ENCODE assay signal across 16 mouse cellular contexts in genomic region chr5:132206220-132206619, GRCm38 (mm10).
"Had no signal": no experiment of that assay in that cellular context is flagged by ENCODE, and none has a peak within 500 bp of the region (broad histone marks: within the 10 kb centered on the region; RNA-seq: fewer than 3 reads in every experiment).

No protein-coding gene starts in this region.

- H3K36me3 ChIP-seq: neural tube, embryonic 12.5 days; neural tube, embryonic 13.5 days; neural tube, embryonic 15.5 days; stomach, embryonic 15.5 days had no signal

- H3K9me3 ChIP-seq: neural tube, embryonic 12.5 days; neural tube, embryonic 13.5 days; neural tube, embryonic 15.5 days; stomach, embryonic 15.5 days had no signal

- H3K27ac ChIP-seq: neural tube, embryonic 12.5 days; neural tube, embryonic 13.5 days; neural tube, embryonic 15.5 days; stomach, embryonic 15.5 days; stomach, postnatal 0 days had no signal

- DNase-seq: retina, postnatal 1 day; right cerebral cortex, postnatal 14 days; right cerebral cortex, postnatal 25 days; right cerebral cortex, postnatal 4 days; spleen, adult 18-20 months; thymus, adult 18-20 months; thymus, adult 2 months; thymus, postnatal 14 days; thymus, postnatal 25 days; thymus, postnatal 36 days; thymus, postnatal 4 days had no signal

- H3K27me3 ChIP-seq: neural tube, embryonic 12.5 days; neural tube, embryonic 13.5 days; neural tube, embryonic 15.5 days; stomach, embryonic 15.5 days had no signal

- H3K4me2 ChIP-seq: neural tube, embryonic 12.5 days; neural tube, embryonic 13.5 days; neural tube, embryonic 15.5 days; stomach, embryonic 15.5 days had no signal

- H3K4me3 ChIP-seq: neural tube, embryonic 12.5 days; neural tube, embryonic 13.5 days; neural tube, embryonic 15.5 days; stomach, embryonic 15.5 days had no signal

- H3K9ac ChIP-seq: neural tube, embryonic 12.5 days; neural tube, embryonic 13.5 days; neural tube, embryonic 15.5 days; stomach, embryonic 15.5 days had no signal
